Mouse (Mus musculus): ENCODE data around the gene Osbpl10. TPM values are rescaled to one million over a fixed set of nuclear protein-coding genes. Genes with fewer than 3 reads are reported as not detected.

Osbpl10 gene
- 0.90 and 0.92 TPM in 2 replicates for polyA plus RNA-seq (2014; fragmentation: Nextera tagmentation; extraction: Ambion mirVana)

- Histone ChIP-seq H3K9me3 (replicated peaks; ENCODE audit: control insufficient read depth, low read length) (no peaks in the 10 kb centered on the region), H3K9ac (replicated peaks; ENCODE audit: low read length) (peak within 1 kb of the TSS; percentile 79), H3K4me3 (ENCODE audit: low read depth, low read length) (peak within 1 kb of the TSS; percentile 78), H3K4me1 (ENCODE audit: control insufficient read depth, insufficient read depth, low read length) (no peaks in the 10 kb centered on the region), H3K27ac (replicated peaks; ENCODE audit: low read depth, low read length) (0 out of 2 replicates have a peak within 1 kb of the TSS, but pooled peaks have one; percentile 35), H3K36me3 (replicated peaks; ENCODE audit: control insufficient read depth, insufficient read depth, low read depth, low read length) (no peaks in the 10 kb centered on the region), H3K4me2 (ENCODE audit: low read depth, low read length) (peak within 1 kb of the TSS; percentile 94), H3K27me3 (ENCODE audit: control insufficient read depth, insufficient read depth, low read length) (peaks cover 2% of the 10 kb centered on the region; the same call in 1 of the 2 replicates)
- WGBS, result under 1% methylated on average over 57 of the region's 86 CpGs
- DNase-seq (ENCODE audit: low spot score) (peak; percentile 80), ATAC-seq (replicated peaks; ENCODE audit: insufficient number of reproducible peaks, low FRiP score, low TSS enrichment, low read depth) (peak; percentile 83)
These were observed at the start of gene Osbpl10 for GRCm38 (mm10) chr9:114978281-114979111. Osbpl10 (plus strand) TSS chr9:114978569.

- Histone ChIP-seq H3K9me3 (replicated peaks; ENCODE audit: control insufficient read depth, low read length) (no peaks in the 10 kb centered on the region), H3K4me3 (ENCODE audit: low read depth, low read length) (no peak overlapping the region), H3K9ac (replicated peaks; ENCODE audit: low read length) (no peak overlapping the region), H3K27me3 (ENCODE audit: control insufficient read depth, insufficient read depth, low read length) (no peaks in the 10 kb centered on the region), H3K27ac (replicated peaks; ENCODE audit: low read depth, low read length) (no peak overlapping the region), H3K36me3 (replicated peaks; ENCODE audit: control insufficient read depth, insufficient read depth, low read depth, low read length) (no peaks in the 10 kb centered on the region), H3K4me1 (ENCODE audit: control insufficient read depth, insufficient read depth, low read length) (no peaks in the 10 kb centered on the region), H3K4me2 (ENCODE audit: low read depth, low read length) (no peak overlapping the region)
- no peak for ATAC-seq (replicated peaks; ENCODE audit: insufficient number of reproducible peaks, low FRiP score, low TSS enrichment, low read depth)
- WGBS, result 84% methylated on average over 9 of the region's 9 CpGs
- DNase-seq (ENCODE audit: low spot score), result no peak
These were observed 47.8 kb upstream of the Osbpl10 start for GRCm38 (mm10) chr9:114930464-114931090.

- WGBS, result 20% methylated on average over 13 of the region's 13 CpGs
- Histone ChIP-seq H3K27me3 (ENCODE audit: control insufficient read depth, insufficient read depth, low read length) (no peaks in the 10 kb centered on the region), H3K36me3 (replicated peaks; ENCODE audit: control insufficient read depth, insufficient read depth, low read depth, low read length) (no peaks in the 10 kb centered on the region), H3K9me3 (replicated peaks; ENCODE audit: control insufficient read depth, low read length) (no peaks in the 10 kb centered on the region), H3K4me3 (ENCODE audit: low read depth, low read length) (peak overlapping the region; percentile 70), H3K4me2 (ENCODE audit: low read depth, low read length) (peak overlapping the region; percentile 93), H3K9ac (replicated peaks; ENCODE audit: low read length) (peak overlapping the region; percentile 65), H3K4me1 (ENCODE audit: control insufficient read depth, insufficient read depth, low read length) (no peaks in the 10 kb centered on the region), H3K27ac (replicated peaks; ENCODE audit: low read depth, low read length) (no peak overlapping the region)
- no peak for ATAC-seq (replicated peaks; ENCODE audit: insufficient number of reproducible peaks, low FRiP score, low TSS enrichment, low read depth)
- no peak for DNase-seq (ENCODE audit: low spot score)
These were observed 45.8 kb upstream of the Osbpl10 start for GRCm38 (mm10) chr9:114932607-114933006.

GRCm38 (mm10) chr9:114933037-114933722, 45.2 kb upstream of the Osbpl10 start:
- DNase-seq (ENCODE audit: low spot score) (no peak), ATAC-seq (replicated peaks; ENCODE audit: insufficient number of reproducible peaks, low FRiP score, low TSS enrichment, low read depth) (peak; percentile 52)
- H3K4me1 ChIP-seq (ENCODE audit: control insufficient read depth, insufficient read depth, low read length), result no peaks in the 10 kb centered on the region
- H3K27me3 ChIP-seq (ENCODE audit: control insufficient read depth, insufficient read depth, low read length), result no peaks in the 10 kb centered on the region
- H3K4me3 ChIP-seq (ENCODE audit: low read depth, low read length), result peak overlapping the region; percentile 70
- H3K36me3 ChIP-seq (replicated peaks; ENCODE audit: control insufficient read depth, insufficient read depth, low read depth, low read length), result no peaks in the 10 kb centered on the region
- peak overlapping the region; percentile 93 for H3K4me2 ChIP-seq (ENCODE audit: low read depth, low read length)
- WGBS, result under 1% methylated on average over 44 of the region's 50 CpGs
- H3K27ac ChIP-seq (replicated peaks; ENCODE audit: low read depth, low read length), result peak overlapping the region; percentile 41; the same call in 1 of the 2 replicates
- H3K9me3 ChIP-seq (replicated peaks; ENCODE audit: control insufficient read depth, low read length), result no peaks in the 10 kb centered on the region
- H3K9ac ChIP-seq (replicated peaks; ENCODE audit: low read length), result peak overlapping the region; percentile 65

GRCm38 (mm10) chr9:114933723-114934171, 44.6 kb upstream of the Osbpl10 start, which contains the start of gene Gpd1l:
Gpd1l (minus strand) TSS chr9:114933987.
- H3K4me3 ChIP-seq (ENCODE audit: low read depth, low read length), result peak within 1 kb of the TSS; percentile 70
- peak within 1 kb of the TSS; percentile 93 for H3K4me2 ChIP-seq (ENCODE audit: low read depth, low read length)
- under 1% methylated on average over 26 of the region's 30 CpGs for WGBS
- H3K36me3 ChIP-seq (replicated peaks; ENCODE audit: control insufficient read depth, insufficient read depth, low read depth, low read length), result no peaks in the 10 kb centered on the region
- no peaks in the 10 kb centered on the region for H3K9me3 ChIP-seq (replicated peaks; ENCODE audit: control insufficient read depth, low read length)
- ATAC-seq (replicated peaks; ENCODE audit: insufficient number of reproducible peaks, low FRiP score, low TSS enrichment, low read depth) (peak; percentile 98), DNase-seq (ENCODE audit: low spot score) (peak; percentile 95)
- H3K9ac ChIP-seq (replicated peaks; ENCODE audit: low read length), result peak within 1 kb of the TSS; percentile 65
- H3K4me1 ChIP-seq (ENCODE audit: control insufficient read depth, insufficient read depth, low read length), result no peaks in the 10 kb centered on the region
- H3K27me3 ChIP-seq (ENCODE audit: control insufficient read depth, insufficient read depth, low read length), result no peaks in the 10 kb centered on the region
- peak within 1 kb of the TSS; percentile 41; the same call in 1 of the 2 replicates for H3K27ac ChIP-seq (replicated peaks; ENCODE audit: low read depth, low read length)

GRCm38 (mm10) chr9:114934231-114934630, 44.1 kb upstream of the Osbpl10 start:
- Histone ChIP-seq H3K4me1 (ENCODE audit: control insufficient read depth, insufficient read depth, low read length) (no peaks in the 10 kb centered on the region), H3K27me3 (ENCODE audit: control insufficient read depth, insufficient read depth, low read length) (no peaks in the 10 kb centered on the region), H3K9ac (replicated peaks; ENCODE audit: low read length) (peak overlapping the region; percentile 65; the same call in 1 of the 2 replicates), H3K4me3 (ENCODE audit: low read depth, low read length) (peak overlapping the region; percentile 70; the same call in 1 of the 2 replicates), H3K27ac (replicated peaks; ENCODE audit: low read depth, low read length) (no peak overlapping the region), H3K4me2 (ENCODE audit: low read depth, low read length) (peak overlapping the region; percentile 93), H3K36me3 (replicated peaks; ENCODE audit: control insufficient read depth, insufficient read depth, low read depth, low read length) (no peaks in the 10 kb centered on the region), H3K9me3 (replicated peaks; ENCODE audit: control insufficient read depth, low read length) (no peaks in the 10 kb centered on the region)
- DNase-seq (ENCODE audit: low spot score) (peak; percentile 24), ATAC-seq (replicated peaks; ENCODE audit: insufficient number of reproducible peaks, low FRiP score, low TSS enrichment, low read depth) (no peak)
- WGBS, result 64% methylated on average over 11 of the region's 11 CpGs

GRCm38 (mm10) chr9:114935321-114935720, 43.0 kb upstream of the Osbpl10 start:
- Histone ChIP-seq H3K9ac (replicated peaks; ENCODE audit: low read length) (no peak overlapping the region), H3K9me3 (replicated peaks; ENCODE audit: control insufficient read depth, low read length) (no peaks in the 10 kb centered on the region), H3K4me3 (ENCODE audit: low read depth, low read length) (no peak overlapping the region), H3K27me3 (ENCODE audit: control insufficient read depth, insufficient read depth, low read length) (no peaks in the 10 kb centered on the region), H3K36me3 (replicated peaks; ENCODE audit: control insufficient read depth, insufficient read depth, low read depth, low read length) (no peaks in the 10 kb centered on the region), H3K4me2 (ENCODE audit: low read depth, low read length) (no peak overlapping the region), H3K27ac (replicated peaks; ENCODE audit: low read depth, low read length) (no peak overlapping the region), H3K4me1 (ENCODE audit: control insufficient read depth, insufficient read depth, low read length) (no peaks in the 10 kb centered on the region)
- WGBS, result 65% methylated on average over 4 of the region's 4 CpGs
- peak; percentile 64 for DNase-seq (ENCODE audit: low spot score)
- ATAC-seq (replicated peaks; ENCODE audit: insufficient number of reproducible peaks, low FRiP score, low TSS enrichment, low read depth), result no peak

Measured in embryonic facial prominence, embryonic 11.5 days (tissue).